Mouse (Mus musculus): ENCODE data around the gene Ceacam16.

DNA sequence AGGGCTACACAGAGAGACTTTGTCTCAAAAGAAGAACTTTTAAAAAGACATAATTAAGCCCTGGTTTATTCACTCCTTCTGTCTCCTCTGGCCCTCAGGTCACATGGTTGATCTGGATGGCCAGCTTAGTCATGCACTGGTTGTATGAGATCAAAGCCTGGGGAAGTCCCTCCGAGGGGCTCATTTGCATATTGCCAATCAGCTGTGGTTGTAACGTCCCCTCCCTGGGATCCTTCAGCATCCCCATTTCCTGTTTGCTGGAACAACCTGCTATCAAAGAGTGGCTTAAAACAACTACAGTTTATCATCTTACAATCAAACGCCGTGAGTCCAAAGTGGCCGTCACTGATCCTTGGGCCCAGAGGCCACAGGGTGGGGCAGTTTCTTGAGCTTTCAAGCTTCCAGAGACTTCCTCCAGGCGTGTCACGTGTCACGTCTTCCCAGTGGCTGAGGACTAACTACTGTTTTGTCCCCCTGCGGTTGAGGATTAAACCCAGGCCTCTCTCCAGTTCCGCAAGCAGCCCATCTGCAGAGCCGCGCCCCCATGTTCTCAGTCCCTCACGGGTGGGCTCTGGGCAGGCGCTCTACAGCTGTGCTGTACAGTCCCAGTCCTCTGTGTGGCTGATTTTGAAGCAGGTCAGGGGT, 15.8 kb upstream of the Ceacam16 start:
- TF ChIP-seq MYOG (IDR thresholded peaks at IDR 0.05; ENCODE audit: control insufficient read depth, extremely low read depth, insufficient read length), result no peak
- no peak for TF ChIP-seq CTCF (IDR thresholded peaks at IDR 0.05; ENCODE audit: control insufficient read depth, insufficient read depth, insufficient read length)
- TF ChIP-seq MAX (IDR thresholded peaks at IDR 0.05), result no peak
- TF ChIP-seq CEBPB (IDR thresholded peaks at IDR 0.05; ENCODE audit: low read depth), result no peak
- no peak for TF ChIP-seq MYOD1 (IDR thresholded peaks at IDR 0.05; ENCODE audit: control insufficient read depth, insufficient read length, low read depth)
- TF ChIP-seq USF1 (IDR thresholded peaks at IDR 0.05; ENCODE audit: low read depth), result peak; percentile 33
